Mouse (Mus musculus) liver, postnatal 0 days (tissue): ENCODE measurements around the gene Trpc4.

ENCODE experiments used
- CTCF ChIP-seq: sonication (generic); IDR thresholded peaks from 2 replicates; pipeline ENCODE4 v1.5.1; 2016; ENCODE audit warnings: antibody characterized with exemption, low read depth
- EP300 ChIP-seq: IDR thresholded peaks from 2 replicates; pipeline ENCODE4 v1.6.1; 2016; ENCODE audit warnings: antibody characterized with exemption, low read depth, mild to moderate bottlenecking

- TF ChIP-seq CTCF (no peak), EP300 (no peak)
These were observed 83.1 kb downstream of the Trpc4 start for GRCm38 (mm10) chr3:54238891-54239290.
